Mouse (Mus musculus): Measurements from ENCODE around the gene Atr.

- TF ChIP-seq CTCF (IDR thresholded peaks at IDR 0.05; ENCODE audit: borderline replicate concordance, control insufficient read depth, extremely low read depth, insufficient read depth, low read length, poor library complexity) (no peak), POLR2A (IDR thresholded peaks at IDR 0.05; ENCODE audit: control insufficient read depth, extremely low read depth, insufficient read depth, low read length, poor library complexity) (no peak)
These were observed 5.7 kb upstream of the Atr start for GRCm38 (mm10) chr9:95851671-95852070.
